Mouse (Mus musculus) urinary bladder, postnatal 36 days (tissue): ENCODE measurements around the gene Fam76a.

Source experiments
- DNase-seq, 2 experiments: peaks; one replicate each; pipeline ENCODE4 v3.0.0; 2022; ENCODE audit warnings: low spot score in 2 of 2, mixed read lengths in 1 of 2

Fam76a gene

DNA sequence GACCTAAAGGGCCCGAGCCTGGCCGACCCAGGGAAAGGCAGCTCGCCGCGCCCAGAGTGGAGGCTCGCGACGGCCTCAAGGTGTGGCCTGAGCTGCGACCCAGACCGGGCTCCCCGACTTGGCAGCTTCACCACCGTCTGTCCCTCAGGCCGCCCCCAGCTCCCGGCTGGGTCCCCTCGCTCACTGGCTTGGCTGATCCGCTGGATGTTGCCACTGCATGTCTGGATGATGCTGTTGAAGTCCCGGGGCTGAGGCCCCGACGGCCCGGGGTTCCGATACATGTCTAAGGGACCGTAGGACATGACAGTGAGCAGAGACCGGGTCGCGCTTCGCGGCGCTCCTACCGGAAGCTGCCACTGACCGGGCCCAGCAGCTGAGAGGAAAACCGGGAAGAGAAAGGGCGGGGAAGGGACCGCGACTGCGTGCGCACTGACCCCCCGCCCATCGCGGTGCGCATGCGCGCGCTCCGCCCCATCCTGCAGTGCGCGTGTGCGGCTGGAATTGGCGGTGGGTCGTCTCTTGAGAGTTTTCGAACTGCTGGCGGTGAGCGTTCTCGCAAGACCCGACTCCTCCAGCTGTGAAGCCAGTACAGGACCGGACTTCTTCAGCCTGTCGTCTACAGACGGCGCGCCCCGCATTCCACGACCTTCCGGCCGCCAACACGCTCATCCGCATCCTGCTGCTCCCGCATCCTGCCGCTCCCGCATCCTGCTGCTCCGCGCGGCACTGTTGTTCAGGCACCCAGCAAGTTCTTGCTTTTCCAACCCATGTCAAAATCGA lies 38.1 kb downstream of the Fam76a start, which contains the start of gene Stx12:
TSS of gene Stx12 (minus strand) at position 446 of the 780 bp plus-strand sequence.
- peak; percentile 83 to 89 for DNase-seq

DNA sequence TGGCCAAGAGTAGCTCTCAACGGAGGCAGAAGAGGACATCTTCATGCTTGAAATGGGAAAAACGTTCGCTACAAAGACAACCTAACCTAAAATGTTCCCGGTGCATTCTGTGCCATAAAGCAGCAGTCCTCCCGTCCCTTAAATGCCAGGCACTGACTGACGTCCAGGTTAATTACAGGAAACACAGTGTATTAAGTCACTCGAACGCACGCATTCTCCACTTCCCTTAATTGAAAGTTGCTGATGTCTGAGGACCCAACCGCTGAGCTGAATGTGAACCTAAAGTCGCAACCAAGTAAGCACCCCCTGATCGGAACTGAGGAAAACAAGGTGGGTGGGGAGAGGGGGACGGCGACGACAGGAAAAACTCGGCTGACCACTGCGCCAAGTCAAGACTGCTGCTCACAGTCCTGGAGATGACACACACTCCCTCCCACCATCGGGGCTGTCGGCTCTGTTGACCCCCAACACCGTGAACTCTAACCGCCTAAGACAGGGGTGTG lies 38.7 kb downstream of the Fam76a start:
- DNase-seq: peak in 1 of 2 experiments; percentile 32

DNA sequence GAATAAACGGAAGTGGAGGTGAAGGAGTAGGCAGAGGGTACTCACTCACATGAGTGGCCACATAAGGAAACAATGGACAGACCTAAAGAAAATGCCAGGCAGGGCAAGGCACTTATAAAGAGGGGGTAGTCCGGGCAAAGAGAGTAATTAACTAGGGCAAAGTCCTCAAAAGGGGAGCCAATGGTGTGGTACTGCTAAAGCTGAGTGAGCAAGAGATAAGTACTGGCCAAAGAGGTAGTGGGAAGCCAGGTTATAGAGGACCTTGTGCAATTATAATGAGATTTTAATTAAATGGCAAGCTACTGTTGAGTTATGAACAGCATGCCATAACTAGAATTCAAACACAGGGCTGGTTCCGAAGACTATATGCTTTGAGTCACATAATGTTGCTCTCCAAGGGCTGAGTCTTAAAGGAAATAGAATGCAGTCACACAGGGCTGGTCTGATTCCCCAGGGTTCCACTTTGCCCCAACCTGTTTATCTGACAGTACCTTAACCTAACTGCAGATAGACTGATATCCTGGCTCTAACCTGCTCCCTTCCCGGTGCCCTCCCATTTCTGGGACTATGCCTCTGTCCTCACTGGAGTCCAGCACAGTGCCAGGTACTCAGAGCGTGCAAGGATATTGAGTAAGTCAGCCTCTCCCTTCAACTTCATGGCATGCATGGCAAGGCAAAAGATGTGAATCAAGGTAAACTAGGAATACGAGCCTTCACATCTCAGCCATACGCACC lies 47.8 kb downstream of the Fam76a start:
- DNase-seq: peak; percentile 39 to 49

DNA sequence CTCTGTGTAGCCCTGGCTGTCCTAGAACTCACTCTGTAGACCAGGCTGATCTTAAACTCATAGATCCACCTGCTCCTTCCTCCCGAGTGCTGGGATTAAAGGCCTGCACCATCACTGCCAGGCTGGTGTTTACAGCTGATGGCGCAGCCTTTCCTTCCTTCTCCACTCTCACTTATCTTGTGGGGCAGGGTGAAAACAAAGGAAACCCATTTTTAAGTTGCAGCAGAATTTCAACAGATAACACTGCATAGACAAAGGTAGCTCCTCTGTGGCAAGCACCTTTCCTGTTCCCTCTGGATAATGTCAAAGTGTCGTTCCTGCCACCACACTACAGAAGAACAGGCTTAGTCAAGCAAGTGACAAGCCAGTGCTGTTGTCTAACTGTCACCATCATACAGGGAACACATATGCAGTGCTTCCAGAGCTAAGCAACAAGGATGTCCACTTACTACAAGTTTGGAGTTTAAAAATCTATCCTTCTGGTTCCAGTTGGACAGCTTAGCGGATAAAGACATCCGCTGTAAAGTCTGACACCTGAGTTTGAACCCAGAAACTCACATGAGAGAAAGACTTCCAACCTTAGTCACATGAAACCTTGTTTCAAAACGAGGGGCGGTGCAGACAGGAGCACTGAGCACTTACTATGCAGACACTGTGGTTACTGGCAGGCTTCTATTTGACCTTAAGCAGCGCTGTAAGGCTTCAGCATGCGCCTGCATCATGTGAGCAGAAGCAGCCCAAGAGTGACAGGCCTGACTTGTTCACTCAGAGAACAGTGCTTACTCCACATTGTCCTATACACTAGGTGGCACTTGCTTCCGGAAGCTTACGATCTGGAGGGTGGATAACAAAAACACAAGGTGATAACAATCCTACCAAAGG lies 48.6 kb downstream of the Fam76a start:
- peak in 1 of 2 experiments; percentile 10 for DNase-seq

DNA sequence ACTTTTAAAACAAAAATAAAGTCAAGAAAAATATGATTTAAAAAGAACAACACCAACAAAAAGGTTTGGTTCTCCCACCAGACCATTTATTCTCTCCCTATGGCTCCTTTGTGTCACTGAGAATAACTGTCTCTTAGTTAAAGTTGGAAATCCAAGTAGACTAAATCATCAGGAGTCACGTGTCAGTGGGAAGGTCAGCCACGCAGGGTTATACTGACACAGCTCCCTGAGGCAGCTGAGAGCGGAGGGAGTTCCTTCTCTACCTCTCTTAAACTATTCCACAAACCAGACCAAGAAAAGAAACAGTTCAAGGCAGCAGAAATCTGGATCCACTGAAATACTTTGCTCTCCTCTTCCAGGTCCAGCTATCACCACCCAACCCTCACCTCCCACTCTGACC lies 51.2 kb downstream of the Fam76a start:
- no peak for DNase-seq

DNA sequence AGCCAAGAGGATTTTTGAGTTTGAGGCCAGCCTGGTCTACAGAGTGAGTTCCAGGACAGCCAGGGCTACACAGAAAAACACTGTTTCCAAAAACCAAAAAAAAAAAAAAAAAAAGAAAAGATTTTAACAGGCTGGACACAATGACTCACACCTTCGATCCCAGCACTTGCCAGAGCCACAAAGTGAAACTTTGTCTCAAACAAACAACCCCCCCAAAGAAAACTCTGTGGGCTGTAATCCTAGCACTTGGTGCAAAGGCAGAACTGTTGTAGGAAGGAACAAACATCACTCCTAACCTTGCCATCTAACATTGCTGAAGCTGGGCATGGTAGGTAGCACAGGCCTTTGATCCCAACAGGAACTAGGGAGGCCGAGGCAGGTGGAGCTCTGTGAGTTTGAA lies 57.5 kb downstream of the Fam76a start:
- no peak for DNase-seq

DNA sequence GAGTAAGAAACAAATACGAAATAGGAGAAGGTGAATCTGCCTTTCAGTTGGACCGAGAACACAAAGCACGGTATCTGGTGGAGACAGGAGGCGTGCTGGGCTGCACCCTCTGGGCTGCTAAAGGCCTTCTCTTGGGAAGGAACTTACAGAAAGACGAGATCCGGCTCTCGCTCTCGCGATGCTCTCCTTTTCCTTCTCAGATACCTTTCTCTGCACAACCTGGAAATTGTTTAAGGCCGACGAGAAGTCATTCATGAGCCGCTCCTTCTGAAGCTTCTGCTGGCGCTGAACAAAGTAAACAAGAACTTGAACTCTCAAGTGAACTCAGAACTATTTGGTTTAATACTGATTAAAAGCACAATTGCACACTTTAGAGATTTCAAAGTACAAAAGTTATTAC lies 59.3 kb downstream of the Fam76a start:
- DNase-seq: no peak

DNA sequence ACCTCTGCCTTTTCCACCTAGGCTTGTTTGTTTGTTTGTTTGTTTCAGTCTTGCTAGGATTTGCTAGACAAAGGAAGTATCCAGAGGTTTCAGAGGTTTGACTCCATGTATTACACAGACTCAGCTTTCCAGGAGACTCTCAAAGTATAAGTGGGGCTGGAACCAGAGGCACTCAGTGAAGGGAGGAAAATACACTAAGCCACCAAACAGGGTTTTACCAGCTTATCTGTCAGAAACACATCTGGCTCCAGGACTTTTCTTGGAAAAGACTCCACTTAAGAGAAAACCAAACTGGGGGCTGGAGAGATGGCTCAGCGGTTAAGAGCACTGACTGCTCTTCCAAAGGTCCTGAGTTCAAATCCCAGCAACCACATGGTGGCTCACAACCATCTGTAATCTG lies 61.5 kb downstream of the Fam76a start:
- DNase-seq: no peak
